Mouse (Mus musculus): Measurements from ENCODE around the gene Grwd1. TPM values are rescaled to one million over a fixed set of nuclear protein-coding genes. Genes with fewer than 3 reads are reported as not detected.

Grwd1 gene
- polyA plus RNA-seq, 1 experiment from 2014 or later, result 50.3 TPM

DNA sequence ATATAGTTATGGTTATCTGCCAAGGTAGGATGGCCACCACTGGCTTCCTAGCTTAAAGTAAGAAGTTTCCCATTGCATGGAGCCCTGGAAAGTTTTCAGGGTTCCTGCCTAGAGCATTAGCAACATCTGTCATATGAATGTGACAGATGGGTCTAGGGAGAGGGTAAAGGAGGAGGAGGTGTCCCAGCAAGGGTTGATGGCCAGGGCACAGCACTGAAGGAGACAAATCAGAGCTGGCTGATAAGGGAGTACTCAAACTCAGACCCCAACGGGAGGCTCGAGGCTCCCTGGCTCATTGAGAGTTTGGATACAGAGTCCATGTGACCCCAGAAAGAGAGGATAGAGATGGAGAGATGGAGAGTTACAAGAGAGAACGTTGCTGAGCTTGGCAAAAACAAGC, 19.9 kb upstream of the Grwd1 start:
- no peak for ATAC-seq (ENCODE audit: insufficient read depth, low FRiP score)
- H3K9ac ChIP-seq (ENCODE audit: low read length), result no peak overlapping the region
- no peaks in the 10 kb centered on the region; the same call in 1 of the 2 replicates for H3K27me3 ChIP-seq (ENCODE audit: control insufficient read depth, insufficient read depth, low read length)
- no peak overlapping the region for H3K27ac ChIP-seq (ENCODE audit: low read length)
- H3K4me2 ChIP-seq (ENCODE audit: low read depth, low read length), result no peak overlapping the region
- H3K36me3 ChIP-seq (ENCODE audit: control insufficient read depth, insufficient read depth, low read length), result no peaks in the 10 kb centered on the region
- 66% methylated on average over 3 of the region's 3 CpGs for WGBS
- H3K9me3 ChIP-seq (replicated peaks; ENCODE audit: control insufficient read depth, low read length), result no peaks in the 10 kb centered on the region
- no peak overlapping the region for H3K4me3 ChIP-seq (replicated peaks; ENCODE audit: low read length)
- 0 out of 2 replicates have a peak, but pooled peaks cover 2% of the 10 kb centered on the region for H3K4me1 ChIP-seq (ENCODE audit: control insufficient read depth, insufficient read depth, low read length)

DNA sequence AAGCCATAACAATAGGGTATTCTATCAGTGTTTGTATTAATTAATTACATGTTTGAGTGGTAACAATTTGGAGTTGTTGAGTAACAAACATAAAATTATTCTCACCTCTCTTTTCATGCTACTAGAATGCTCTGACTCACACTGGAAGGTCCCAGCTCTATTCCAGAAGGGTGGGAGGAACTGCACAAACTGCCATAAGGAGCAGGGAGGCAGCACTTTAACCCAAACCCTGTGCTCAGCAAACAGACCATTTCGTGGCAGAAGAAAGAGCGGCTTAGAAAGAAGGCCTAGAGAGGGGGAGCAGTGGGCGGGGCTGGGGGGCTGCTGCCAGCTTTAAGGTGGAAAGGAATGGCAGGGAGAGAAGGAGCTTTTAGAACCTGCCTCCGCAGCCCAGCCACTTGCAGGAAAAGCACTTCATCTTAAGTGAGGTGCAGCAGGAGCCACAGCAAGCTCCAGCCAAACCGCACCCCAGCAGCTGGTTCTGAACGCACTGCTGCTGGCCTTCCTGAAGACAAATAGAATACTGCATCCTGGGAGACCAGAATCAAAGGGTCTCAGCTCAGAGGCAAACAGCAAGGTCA, 17.8 kb upstream of the Grwd1 start:
- Histone ChIP-seq H3K36me3 (ENCODE audit: control insufficient read depth, insufficient read depth, low read length) (no peaks in the 10 kb centered on the region), H3K4me2 (ENCODE audit: low read depth, low read length) (no peak overlapping the region), H3K9me3 (replicated peaks; ENCODE audit: control insufficient read depth, low read length) (no peaks in the 10 kb centered on the region), H3K27me3 (ENCODE audit: control insufficient read depth, insufficient read depth, low read length) (no peaks in the 10 kb centered on the region; the same call in 1 of the 2 replicates), H3K4me1 (ENCODE audit: control insufficient read depth, insufficient read depth, low read length) (0 out of 2 replicates have a peak, but pooled peaks cover 2% of the 10 kb centered on the region), H3K27ac (ENCODE audit: low read length) (no peak overlapping the region), H3K4me3 (replicated peaks; ENCODE audit: low read length) (no peak overlapping the region), H3K9ac (ENCODE audit: low read length) (peak overlapping the region; percentile 33; the same call in 1 of the 2 replicates)
- 9% methylated on average over 6 of the region's 6 CpGs for WGBS
- no peak for ATAC-seq (ENCODE audit: insufficient read depth, low FRiP score)

DNA sequence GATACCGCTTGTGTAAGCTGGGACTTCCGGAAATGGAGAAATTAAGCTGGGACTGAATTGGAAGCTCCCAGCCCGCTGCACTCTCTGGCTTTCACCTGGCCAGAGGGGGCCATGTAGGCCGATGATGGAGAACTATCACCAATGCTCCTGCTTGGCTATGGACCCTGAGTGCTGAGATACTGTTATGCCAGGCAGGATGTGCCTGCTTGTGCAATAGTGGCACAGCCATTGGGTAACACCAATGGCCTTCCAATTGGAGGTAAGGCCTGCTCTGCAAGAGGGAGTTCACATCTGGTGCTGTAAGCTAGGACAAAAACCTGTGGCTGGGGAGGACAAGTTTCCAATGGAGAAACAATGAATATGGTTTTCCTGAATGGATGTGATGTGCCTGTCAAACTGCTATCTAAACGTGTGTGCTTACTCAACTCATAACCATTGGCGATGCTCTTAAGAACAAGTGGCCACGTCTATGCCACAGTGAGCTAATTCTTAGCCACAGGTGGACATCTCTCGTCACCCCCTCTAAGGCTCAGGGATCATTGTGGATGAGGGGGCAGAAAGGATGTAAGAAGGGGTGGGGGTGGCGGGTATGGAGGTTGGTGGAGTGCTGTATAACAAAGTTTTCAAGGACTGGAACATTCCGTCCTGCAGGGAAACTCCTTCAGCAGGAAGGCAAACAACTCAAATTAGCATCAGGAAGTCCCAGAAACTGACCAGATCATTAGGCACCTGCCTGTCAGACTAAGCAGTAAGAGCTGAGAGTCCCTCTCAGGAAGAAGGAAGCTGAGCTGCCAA, 12.4 kb upstream of the Grwd1 start:
- no peak overlapping the region for H3K4me2 ChIP-seq (ENCODE audit: low read depth, low read length)
- H3K4me1 ChIP-seq (ENCODE audit: control insufficient read depth, insufficient read depth, low read length), result no peaks in the 10 kb centered on the region
- no peak for ATAC-seq (ENCODE audit: insufficient read depth, low FRiP score)
- no peak overlapping the region for H3K4me3 ChIP-seq (replicated peaks; ENCODE audit: low read length)
- no peak overlapping the region for H3K27ac ChIP-seq (ENCODE audit: low read length)
- no peaks in the 10 kb centered on the region for H3K9me3 ChIP-seq (replicated peaks; ENCODE audit: control insufficient read depth, low read length)
- peaks cover 4% of the 10 kb centered on the region; the same call in 1 of the 2 replicates for H3K27me3 ChIP-seq (ENCODE audit: control insufficient read depth, insufficient read depth, low read length)
- WGBS, result 82% methylated on average over 10 of the region's 10 CpGs
- no peaks in the 10 kb centered on the region for H3K36me3 ChIP-seq (ENCODE audit: control insufficient read depth, insufficient read depth, low read length)
- no peak overlapping the region for H3K9ac ChIP-seq (ENCODE audit: low read length)

DNA sequence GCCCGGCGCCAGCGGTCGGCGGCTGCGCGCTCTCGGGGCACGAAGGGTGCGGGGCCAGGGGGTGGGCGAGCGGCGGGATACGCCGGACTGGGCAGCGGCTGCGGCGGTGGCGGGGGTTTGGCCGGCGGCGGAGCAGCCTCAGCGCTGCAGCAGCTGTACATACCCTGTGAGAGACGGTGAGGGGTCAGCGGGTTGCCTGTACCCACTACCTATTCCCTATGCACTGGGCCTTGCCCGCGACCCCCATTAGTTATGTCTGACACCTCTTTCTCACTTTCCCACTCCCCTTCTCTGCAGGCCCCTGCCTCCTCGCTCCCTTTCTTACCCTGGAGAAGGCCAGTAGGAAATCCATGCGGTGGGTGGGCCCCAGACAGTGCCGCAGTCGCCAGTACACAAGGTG, 3.2 kb upstream of the Grwd1 start:
- Histone ChIP-seq H3K27ac (ENCODE audit: low read length) (no peak overlapping the region), H3K4me2 (ENCODE audit: low read depth, low read length) (peak overlapping the region; percentile 64), H3K9me3 (replicated peaks; ENCODE audit: control insufficient read depth, low read length) (no peaks in the 10 kb centered on the region), H3K36me3 (ENCODE audit: control insufficient read depth, insufficient read depth, low read length) (no peaks in the 10 kb centered on the region), H3K9ac (ENCODE audit: low read length) (peak overlapping the region; percentile 67), H3K27me3 (ENCODE audit: control insufficient read depth, insufficient read depth, low read length) (peaks cover 34% of the 10 kb centered on the region), H3K4me1 (ENCODE audit: control insufficient read depth, insufficient read depth, low read length) (peaks cover 16% of the 10 kb centered on the region; the same call in 1 of the 2 replicates), H3K4me3 (replicated peaks; ENCODE audit: low read length) (peak overlapping the region; percentile 50)
- no peak for ATAC-seq (ENCODE audit: insufficient read depth, low FRiP score)
- 3% methylated on average over 27 of the region's 31 CpGs for WGBS

DNA sequence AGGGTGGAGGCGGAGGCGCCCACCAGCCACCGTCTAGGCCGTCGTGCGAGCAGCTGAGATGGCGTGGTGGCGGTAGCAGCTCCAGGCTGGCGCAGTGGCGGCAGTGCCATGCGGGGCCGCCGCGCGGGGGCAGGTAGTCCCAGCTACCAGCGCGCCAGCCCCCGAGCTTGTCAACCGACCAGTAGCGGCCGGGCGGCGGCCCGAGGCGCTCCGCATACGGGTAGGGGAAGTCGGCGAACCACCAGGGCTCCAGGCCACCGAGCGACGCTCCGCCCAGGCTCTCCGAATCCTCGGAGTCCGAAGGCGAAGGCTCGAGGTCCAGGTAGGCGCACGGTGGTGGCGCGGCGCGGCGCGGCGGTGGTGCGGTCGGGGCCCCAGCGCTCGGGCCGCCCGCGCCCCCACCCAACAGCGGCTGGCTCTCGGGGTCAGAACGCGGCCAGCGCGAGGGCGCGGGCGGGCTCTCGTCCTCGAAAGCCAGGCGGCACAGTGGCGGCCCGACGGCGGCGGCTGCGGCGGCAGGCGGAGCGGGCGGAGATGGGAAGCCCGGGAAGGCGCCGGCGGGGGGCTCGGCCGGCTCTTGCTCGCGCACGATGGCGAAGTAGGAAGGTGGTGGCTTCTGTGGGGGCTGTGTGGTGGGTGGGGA, 2.5 kb upstream of the Grwd1 start:
- Histone ChIP-seq H3K4me2 (ENCODE audit: low read depth, low read length) (peak overlapping the region; percentile 64), H3K9me3 (replicated peaks; ENCODE audit: control insufficient read depth, low read length) (no peaks in the 10 kb centered on the region), H3K27me3 (ENCODE audit: control insufficient read depth, insufficient read depth, low read length) (peaks cover 34% of the 10 kb centered on the region), H3K27ac (ENCODE audit: low read length) (no peak overlapping the region), H3K9ac (ENCODE audit: low read length) (peak overlapping the region; percentile 67), H3K4me3 (replicated peaks; ENCODE audit: low read length) (peak overlapping the region; percentile 50), H3K4me1 (ENCODE audit: control insufficient read depth, insufficient read depth, low read length) (peaks cover 16% of the 10 kb centered on the region; the same call in 1 of the 2 replicates), H3K36me3 (ENCODE audit: control insufficient read depth, insufficient read depth, low read length) (no peaks in the 10 kb centered on the region)
- ATAC-seq (ENCODE audit: insufficient read depth, low FRiP score), result peak; percentile 2; the same call in 1 of the 2 replicates
- WGBS, result under 1% methylated on average over 85 of the region's 86 CpGs

DNA sequence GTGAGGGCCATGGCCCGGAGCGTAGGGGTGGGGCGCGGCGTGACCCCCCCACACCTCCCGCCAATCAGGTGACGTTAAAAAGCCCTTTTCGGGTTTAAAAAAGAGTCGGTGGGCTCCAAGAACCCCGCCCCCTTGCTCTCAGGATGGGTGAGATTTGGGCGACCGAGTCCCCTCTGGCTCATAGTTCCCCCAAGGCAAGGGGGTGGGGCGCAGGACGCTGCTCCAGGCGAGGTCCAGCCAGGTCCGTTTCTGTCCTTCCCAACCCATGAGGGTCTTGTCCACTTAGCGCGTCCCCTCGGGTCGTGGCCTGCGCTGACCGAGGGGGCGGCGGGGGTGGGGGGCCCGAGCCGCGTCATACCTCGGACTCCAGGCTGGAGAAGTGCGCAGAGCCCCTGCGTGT, 1.7 kb upstream of the Grwd1 start:
- Histone ChIP-seq H3K4me2 (ENCODE audit: low read depth, low read length) (peak overlapping the region; percentile 64), H3K27me3 (ENCODE audit: control insufficient read depth, insufficient read depth, low read length) (peaks cover 34% of the 10 kb centered on the region), H3K27ac (ENCODE audit: low read length) (no peak overlapping the region), H3K9ac (ENCODE audit: low read length) (peak overlapping the region; percentile 67), H3K4me3 (replicated peaks; ENCODE audit: low read length) (peak overlapping the region; percentile 50), H3K9me3 (replicated peaks; ENCODE audit: control insufficient read depth, low read length) (no peaks in the 10 kb centered on the region), H3K4me1 (ENCODE audit: control insufficient read depth, insufficient read depth, low read length) (peaks cover 16% of the 10 kb centered on the region; the same call in 1 of the 2 replicates), H3K36me3 (ENCODE audit: control insufficient read depth, insufficient read depth, low read length) (peaks cover 6% of the 10 kb centered on the region; the same call in 1 of the 2 replicates)
- WGBS, result 9% methylated on average over 30 of the region's 30 CpGs
- no peak for ATAC-seq (ENCODE audit: insufficient read depth, low FRiP score)

DNA sequence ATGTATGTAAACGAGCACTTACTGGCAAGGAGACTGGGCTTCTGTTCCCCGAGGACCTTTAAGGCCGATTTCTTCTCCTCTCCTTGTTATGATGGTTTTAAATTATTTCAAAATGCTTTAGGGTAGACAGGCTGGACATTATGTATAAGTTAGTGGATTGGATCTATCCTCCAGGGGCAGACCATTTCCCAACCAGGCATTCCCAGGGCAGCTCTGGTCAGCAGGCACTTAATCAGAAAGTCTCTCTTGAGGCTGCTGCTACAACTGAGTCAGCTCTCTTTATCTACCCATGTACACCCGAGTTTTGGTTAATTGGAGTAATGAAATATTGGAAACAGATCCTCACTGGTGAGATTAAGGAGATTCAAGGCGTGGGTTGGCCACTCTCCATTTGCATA, 383 bp upstream of the Grwd1 start:
- Histone ChIP-seq H3K27me3 (ENCODE audit: control insufficient read depth, insufficient read depth, low read length) (peaks cover 34% of the 10 kb centered on the region), H3K4me3 (replicated peaks; ENCODE audit: low read length) (peak overlapping the region; percentile 99), H3K4me1 (ENCODE audit: control insufficient read depth, insufficient read depth, low read length) (peaks cover 16% of the 10 kb centered on the region; the same call in 1 of the 2 replicates), H3K27ac (ENCODE audit: low read length) (peak overlapping the region; percentile 62; the same call in 1 of the 2 replicates), H3K36me3 (ENCODE audit: control insufficient read depth, insufficient read depth, low read length) (peaks cover 6% of the 10 kb centered on the region; the same call in 1 of the 2 replicates), H3K9me3 (replicated peaks; ENCODE audit: control insufficient read depth, low read length) (no peaks in the 10 kb centered on the region), H3K4me2 (ENCODE audit: low read depth, low read length) (peak overlapping the region; percentile 97), H3K9ac (ENCODE audit: low read length) (peak overlapping the region; percentile 86; the same call in 1 of the 2 replicates)
- WGBS, result 19% methylated on average over 5 of the region's 5 CpGs
- no peak for ATAC-seq (ENCODE audit: insufficient read depth, low FRiP score)

DNA sequence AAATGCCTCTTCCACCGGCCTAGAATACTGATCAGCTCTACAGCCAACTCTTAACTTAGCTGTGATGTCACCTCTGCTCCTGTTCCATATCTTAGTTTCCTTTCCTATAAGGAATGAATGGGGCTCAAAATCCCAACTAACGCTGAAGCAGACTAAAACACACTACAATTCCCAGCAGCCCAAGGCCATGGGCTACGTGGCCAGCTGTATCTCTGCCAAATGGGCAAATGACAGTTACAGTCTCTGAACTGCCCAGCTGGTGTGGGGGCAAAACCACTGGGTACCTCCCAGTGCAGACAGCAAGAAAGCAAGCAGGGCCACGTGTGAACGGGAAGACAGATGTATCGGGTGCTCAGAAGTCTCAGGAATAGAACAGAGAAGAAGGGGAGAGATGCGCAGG, 4.1 kb downstream of the Grwd1 start:
- no peaks in the 10 kb centered on the region; the same call in 1 of the 2 replicates for H3K27me3 ChIP-seq (ENCODE audit: control insufficient read depth, insufficient read depth, low read length)
- no peak for ATAC-seq (ENCODE audit: insufficient read depth, low FRiP score)
- H3K9me3 ChIP-seq (replicated peaks; ENCODE audit: control insufficient read depth, low read length), result no peaks in the 10 kb centered on the region
- no peak overlapping the region for H3K4me3 ChIP-seq (replicated peaks; ENCODE audit: low read length)
- H3K27ac ChIP-seq (ENCODE audit: low read length), result no peak overlapping the region
- peaks cover 25% of the 10 kb centered on the region for H3K36me3 ChIP-seq (ENCODE audit: control insufficient read depth, insufficient read depth, low read length)
- H3K4me1 ChIP-seq (ENCODE audit: control insufficient read depth, insufficient read depth, low read length), result peaks cover 8% of the 10 kb centered on the region; the same call in 1 of the 2 replicates
- H3K9ac ChIP-seq (ENCODE audit: low read length), result no peak overlapping the region
- 92% methylated on average over 7 of the region's 7 CpGs for WGBS
- no peak overlapping the region for H3K4me2 ChIP-seq (ENCODE audit: low read depth, low read length)
